Mouse (Mus musculus): Measurements from ENCODE around the gene Gm20481.
"Not testable (repeated sequence)": the region's sequence is repeated elsewhere in the genome, so short reads cannot be mapped to it uniquely, and the experiment has no call there.

The Gm20481 gene

GRCm38 (mm10) chr17:34977000-34977399 is 7.3 kb downstream of the Gm20481 start:
- DNase-seq: no peak

- DNase-seq: no peak
These were observed 8.5 kb downstream of the Gm20481 start for GRCm38 (mm10) chr17:34978239-34978638.

GRCm38 (mm10) chr17:34979631-34980030 is 9.9 kb downstream of the Gm20481 start:
- no peak for DNase-seq

GRCm38 (mm10) chr17:34980655-34981054 is 10.9 kb downstream of the Gm20481 start:
- no peak for DNase-seq

GRCm38 (mm10) chr17:34981690-34982180 is 12.0 kb downstream of the Gm20481 start, which contains the start of gene Lsm2:
Lsm2 (plus strand) TSS chr17:34981862.
- DNase-seq: peak; percentile 87

- no peak for DNase-seq
These were observed 12.6 kb downstream of the Gm20481 start for GRCm38 (mm10) chr17:34982328-34982727.

GRCm38 (mm10) chr17:34984218-34984617 is 14.5 kb downstream of the Gm20481 start:
- no peak for DNase-seq

- DNase-seq: no peak
These were observed 25.0 kb downstream of the Gm20481 start for GRCm38 (mm10) chr17:34994751-34995150.

GRCm38 (mm10) chr17:34995192-34995591 is 25.5 kb downstream of the Gm20481 start:
- DNase-seq: not testable (repeated sequence)

GRCm38 (mm10) chr17:34995927-34996326 is 26.2 kb downstream of the Gm20481 start:
- not testable (repeated sequence) for DNase-seq

- DNase-seq: no peak
These were observed 26.9 kb downstream of the Gm20481 start for GRCm38 (mm10) chr17:34996411-34997141.

- DNase-seq: no peak
These were observed 27.4 kb downstream of the Gm20481 start for GRCm38 (mm10) chr17:34997142-34997483.

- DNase-seq: no peak
These were observed 29.1 kb downstream of the Gm20481 start for GRCm38 (mm10) chr17:34998526-34999430.

GRCm38 (mm10) chr17:34999871-35000716 is 30.4 kb downstream of the Gm20481 start:
- DNase-seq: not testable (repeated sequence)

- peak; percentile 78 for DNase-seq
These were observed 31.2 kb downstream of the Gm20481 start, which contains the start of gene Vars for GRCm38 (mm10) chr17:35000717-35001451. Vars (plus strand) TSS chr17:35000987.

- DNase-seq: no peak
These were observed 31.9 kb downstream of the Gm20481 start for GRCm38 (mm10) chr17:35001452-35002152.

- no peak for DNase-seq
These were observed 32.6 kb downstream of the Gm20481 start for GRCm38 (mm10) chr17:35002153-35002865.

- DNase-seq: no peak
These were observed 33.5 kb downstream of the Gm20481 start for GRCm38 (mm10) chr17:35003022-35003838.

- no peak for DNase-seq
These were observed 34.5 kb downstream of the Gm20481 start for GRCm38 (mm10) chr17:35004075-35004717.
